Mouse (Mus musculus): Measurements from ENCODE around the gene Pcsk1n. TPM values are rescaled to one million over a fixed set of nuclear protein-coding genes. Genes with fewer than 3 reads are reported as not detected.
"Not testable (repeated sequence)": the region's sequence is repeated elsewhere in the genome, so short reads cannot be mapped to it uniquely, and the experiment has no call there.

The Pcsk1n gene
- polyA plus RNA-seq, 1 experiment from 2014 or later = 8.6 TPM

- Histone ChIP-seq H3K9me3 (replicated peaks; ENCODE audit: control insufficient read depth, low read length) (no peaks in the 10 kb centered on the region; the same call in 1 of the 2 replicates), H3K27ac (ENCODE audit: low read length) (no peak overlapping the region), H3K27me3 (ENCODE audit: control insufficient read depth, insufficient read depth, low read length) (no peaks in the 10 kb centered on the region), H3K4me3 (replicated peaks; ENCODE audit: low read length) (no peak overlapping the region), H3K36me3 (ENCODE audit: control insufficient read depth, insufficient read depth, low read length) (no peaks in the 10 kb centered on the region), H3K4me1 (ENCODE audit: control insufficient read depth, insufficient read depth, low read length) (no peaks in the 10 kb centered on the region), H3K9ac (ENCODE audit: low read length) (no peak overlapping the region), H3K4me2 (ENCODE audit: low read depth, low read length) (no peak overlapping the region)
- 94% methylated on average over 5 of the region's 5 CpGs for WGBS
- no peak for ATAC-seq (ENCODE audit: insufficient read depth, low FRiP score)
These were observed 15.2 kb upstream of the Pcsk1n start for GRCm38 (mm10) chrX:7904441-7904840.

DNA sequence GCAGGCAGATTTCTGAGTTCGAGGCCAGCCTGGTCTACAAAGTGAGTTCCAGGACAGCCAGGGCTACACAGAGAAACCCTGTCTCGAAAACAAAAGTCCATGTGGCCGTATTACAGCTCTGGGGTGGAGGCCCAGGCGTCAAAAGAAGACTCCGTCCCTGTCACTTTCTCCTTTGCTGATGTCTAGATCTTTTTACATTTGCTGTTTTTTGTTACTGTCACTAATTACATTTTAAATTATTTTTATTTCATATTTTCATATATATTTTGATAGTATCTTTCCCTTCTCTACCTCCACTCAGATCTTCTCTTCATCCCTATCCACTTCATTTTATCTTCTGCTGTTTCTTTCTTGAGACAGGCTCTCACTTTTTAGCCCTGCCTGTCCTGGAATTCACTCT lies 11.9 kb upstream of the Pcsk1n start, which contains the start of gene Gm10491:
Gene Gm10491 (minus strand): TSS at position 101 of the 400 bp plus-strand sequence.
- Histone ChIP-seq H3K36me3 (ENCODE audit: control insufficient read depth, insufficient read depth, low read length) (no peaks in the 10 kb centered on the region), H3K4me2 (ENCODE audit: low read depth, low read length) (no peak within 1 kb of the TSS), H3K9ac (ENCODE audit: low read length) (no peak within 1 kb of the TSS), H3K4me3 (replicated peaks; ENCODE audit: low read length) (no peak within 1 kb of the TSS), H3K9me3 (replicated peaks; ENCODE audit: control insufficient read depth, low read length) (no peaks in the 10 kb centered on the region; the same call in 1 of the 2 replicates), H3K27ac (ENCODE audit: low read length) (no peak within 1 kb of the TSS), H3K27me3 (ENCODE audit: control insufficient read depth, insufficient read depth, low read length) (no peaks in the 10 kb centered on the region), H3K4me1 (ENCODE audit: control insufficient read depth, insufficient read depth, low read length) (no peaks in the 10 kb centered on the region)
- ATAC-seq (ENCODE audit: insufficient read depth, low FRiP score) = no peak
- WGBS = 90% methylated on average over 5 of the region's 5 CpGs

DNA sequence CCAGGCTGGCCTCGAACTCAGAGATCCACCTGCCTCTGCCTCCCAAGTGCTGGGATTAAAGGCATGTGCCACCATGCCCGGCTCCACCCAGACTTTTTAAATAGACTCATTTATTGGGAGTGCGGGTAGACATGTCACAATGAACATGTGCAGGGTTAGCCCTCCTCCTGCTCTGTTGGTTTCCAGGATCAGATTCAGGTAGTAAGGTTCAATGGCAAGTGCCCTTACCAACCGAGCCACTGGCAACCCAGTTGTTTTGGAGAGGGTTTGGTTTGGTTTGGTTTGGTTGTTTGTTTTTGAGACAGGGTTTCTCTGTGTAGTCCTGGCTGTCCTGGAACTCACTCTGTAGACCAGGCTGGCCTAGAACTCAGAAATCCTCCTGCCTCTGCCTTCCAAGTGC lies 10.4 kb upstream of the Pcsk1n start, which contains the start of gene Gm10490:
Gene Gm10490 (plus strand): TSS at position 301 of the 400 bp plus-strand sequence.
- not testable (repeated sequence) for H3K9me3 ChIP-seq (replicated peaks; ENCODE audit: control insufficient read depth, low read length); H3K27ac ChIP-seq (ENCODE audit: low read length); H3K4me1 ChIP-seq (ENCODE audit: control insufficient read depth, insufficient read depth, low read length); H3K36me3 ChIP-seq (ENCODE audit: control insufficient read depth, insufficient read depth, low read length); H3K9ac ChIP-seq (ENCODE audit: low read length); H3K4me3 ChIP-seq (replicated peaks; ENCODE audit: low read length); H3K4me2 ChIP-seq (ENCODE audit: low read depth, low read length); H3K27me3 ChIP-seq (ENCODE audit: control insufficient read depth, insufficient read depth, low read length); ATAC-seq (ENCODE audit: insufficient read depth, low FRiP score)
- WGBS = 94% methylated on average over 4 of the region's 4 CpGs

DNA sequence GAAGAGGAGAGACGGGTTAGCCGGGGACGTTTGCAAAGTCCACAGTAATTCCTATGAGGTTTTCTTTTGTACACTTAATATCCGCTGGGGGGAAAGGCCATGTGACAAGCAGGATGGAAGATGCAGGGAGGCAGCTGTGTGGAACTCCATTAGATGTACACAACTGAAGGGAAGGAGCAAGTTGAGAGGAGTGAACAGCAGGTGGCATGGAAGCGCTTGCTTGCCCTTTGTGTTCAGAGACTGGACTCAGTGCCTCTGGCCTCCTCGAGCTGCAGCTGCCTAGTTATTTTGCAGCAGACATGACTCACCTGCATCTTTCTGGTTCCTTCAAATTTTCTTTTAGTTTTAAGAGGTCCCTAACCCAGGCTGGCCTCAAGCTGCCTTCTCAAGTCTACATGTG lies 9.1 kb upstream of the Pcsk1n start:
- no peak overlapping the region for H3K4me3 ChIP-seq (replicated peaks; ENCODE audit: low read length)
- no peaks in the 10 kb centered on the region for H3K36me3 ChIP-seq (ENCODE audit: control insufficient read depth, insufficient read depth, low read length)
- no peak overlapping the region for H3K27ac ChIP-seq (ENCODE audit: low read length)
- H3K9ac ChIP-seq (ENCODE audit: low read length) = no peak overlapping the region
- ATAC-seq (ENCODE audit: insufficient read depth, low FRiP score) = no peak
- H3K4me1 ChIP-seq (ENCODE audit: control insufficient read depth, insufficient read depth, low read length) = no peaks in the 10 kb centered on the region
- H3K27me3 ChIP-seq (ENCODE audit: control insufficient read depth, insufficient read depth, low read length) = no peaks in the 10 kb centered on the region
- WGBS = 46% methylated on average over 6 of the region's 6 CpGs
- H3K9me3 ChIP-seq (replicated peaks; ENCODE audit: control insufficient read depth, low read length) = no peaks in the 10 kb centered on the region; the same call in 1 of the 2 replicates
- H3K4me2 ChIP-seq (ENCODE audit: low read depth, low read length) = no peak overlapping the region

DNA sequence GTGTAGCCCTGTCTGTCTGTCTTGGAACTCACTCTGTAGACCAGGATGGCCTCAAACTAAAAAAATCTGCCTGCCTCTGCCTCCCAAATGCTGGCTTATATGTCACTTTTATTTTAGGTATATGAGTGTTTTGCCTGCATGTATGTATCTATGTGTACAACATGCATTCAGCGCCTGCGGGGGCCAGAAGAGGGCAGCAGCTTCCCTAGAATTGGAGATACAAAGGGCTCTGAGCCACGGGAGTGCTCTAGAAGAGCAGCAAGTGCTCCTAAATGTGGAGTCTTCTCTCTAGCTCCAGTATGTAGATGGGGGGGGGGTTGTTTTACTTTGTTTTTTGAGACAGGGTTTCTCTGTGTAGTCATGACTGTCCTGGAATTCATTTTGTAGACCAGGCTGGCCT lies 4.0 kb upstream of the Pcsk1n start:
- 17% methylated on average over 3 of the region's 3 CpGs for WGBS
- H3K9ac ChIP-seq (ENCODE audit: low read length); H3K4me3 ChIP-seq (replicated peaks; ENCODE audit: low read length); H3K9me3 ChIP-seq (replicated peaks; ENCODE audit: control insufficient read depth, low read length); H3K27me3 ChIP-seq (ENCODE audit: control insufficient read depth, insufficient read depth, low read length); H3K27ac ChIP-seq (ENCODE audit: low read length); H3K36me3 ChIP-seq (ENCODE audit: control insufficient read depth, insufficient read depth, low read length); H3K4me1 ChIP-seq (ENCODE audit: control insufficient read depth, insufficient read depth, low read length); ATAC-seq (ENCODE audit: insufficient read depth, low FRiP score); H3K4me2 ChIP-seq (ENCODE audit: low read depth, low read length): not testable (repeated sequence)

- H3K4me3 ChIP-seq (replicated peaks; ENCODE audit: low read length); ATAC-seq (ENCODE audit: insufficient read depth, low FRiP score); H3K4me2 ChIP-seq (ENCODE audit: low read depth, low read length); H3K9ac ChIP-seq (ENCODE audit: low read length); H3K36me3 ChIP-seq (ENCODE audit: control insufficient read depth, insufficient read depth, low read length); H3K27ac ChIP-seq (ENCODE audit: low read length); H3K9me3 ChIP-seq (replicated peaks; ENCODE audit: control insufficient read depth, low read length); H3K4me1 ChIP-seq (ENCODE audit: control insufficient read depth, insufficient read depth, low read length): not testable (repeated sequence)
- 71% methylated on average over 6 of the region's 6 CpGs for WGBS
- peaks cover 18% of the 10 kb centered on the region for H3K27me3 ChIP-seq (ENCODE audit: control insufficient read depth, insufficient read depth, low read length)
These were observed 1.7 kb upstream of the Pcsk1n start for GRCm38 (mm10) chrX:7917960-7918359.

DNA sequence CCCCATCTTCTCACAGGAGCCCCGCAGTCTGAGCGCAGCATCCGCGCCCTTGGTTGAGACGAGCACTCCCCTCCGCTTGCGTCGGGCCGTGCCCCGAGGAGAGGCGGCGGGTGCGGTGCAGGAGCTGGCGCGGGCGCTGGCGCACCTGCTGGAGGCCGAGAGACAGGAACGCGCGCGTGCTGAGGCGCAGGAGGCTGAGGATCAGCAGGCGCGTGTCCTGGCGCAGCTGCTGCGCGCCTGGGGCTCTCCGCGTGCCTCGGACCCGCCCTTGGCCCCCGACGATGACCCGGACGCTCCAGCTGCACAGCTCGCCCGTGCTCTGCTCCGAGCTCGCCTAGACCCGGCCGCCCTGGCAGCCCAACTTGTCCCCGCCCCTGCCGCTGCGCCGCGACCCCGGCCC lies 2.4 kb downstream of the Pcsk1n start:
- Histone ChIP-seq H3K4me2 (ENCODE audit: low read depth, low read length) (peak overlapping the region; percentile 45), H3K4me3 (replicated peaks; ENCODE audit: low read length) (peak overlapping the region; percentile 29), H3K36me3 (ENCODE audit: control insufficient read depth, insufficient read depth, low read length) (no peaks in the 10 kb centered on the region), H3K4me1 (ENCODE audit: control insufficient read depth, insufficient read depth, low read length) (no peaks in the 10 kb centered on the region), H3K9ac (ENCODE audit: low read length) (no peak overlapping the region), H3K9me3 (replicated peaks; ENCODE audit: control insufficient read depth, low read length) (no peaks in the 10 kb centered on the region), H3K27ac (ENCODE audit: low read length) (no peak overlapping the region), H3K27me3 (ENCODE audit: control insufficient read depth, insufficient read depth, low read length) (peaks cover 43% of the 10 kb centered on the region)
- 10% methylated on average over 47 of the region's 48 CpGs for WGBS
- ATAC-seq (ENCODE audit: insufficient read depth, low FRiP score) = no peak

GRCm38 (mm10) chrX:7926266-7926665 lies 6.6 kb downstream of the Pcsk1n start:
- no peaks in the 10 kb centered on the region for H3K36me3 ChIP-seq (ENCODE audit: control insufficient read depth, insufficient read depth, low read length)
- WGBS = 70% methylated on average over 6 of the region's 6 CpGs

DNA sequence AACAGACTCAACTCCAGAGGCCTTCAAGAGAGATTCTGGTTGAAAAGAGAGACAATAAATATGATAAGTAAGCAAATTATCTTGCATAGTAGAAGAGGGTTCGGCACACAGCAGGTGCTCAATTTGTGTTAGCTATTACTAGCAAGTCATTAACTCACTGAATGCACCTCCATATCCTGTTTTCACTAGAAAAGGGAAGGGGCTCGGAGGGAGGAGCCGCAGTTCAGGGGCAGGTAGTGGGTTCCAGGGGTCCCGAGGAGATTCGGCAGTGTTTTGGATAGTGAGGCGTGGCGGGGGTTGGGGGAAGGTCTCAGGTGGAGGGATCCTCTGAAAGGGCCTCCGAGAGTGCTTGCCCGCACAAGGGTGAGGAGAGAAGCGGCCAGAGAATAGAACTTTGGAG lies 7.5 kb downstream of the Pcsk1n start:
- no peaks in the 10 kb centered on the region for H3K36me3 ChIP-seq (ENCODE audit: control insufficient read depth, insufficient read depth, low read length)
- H3K9ac ChIP-seq (ENCODE audit: low read length) = no peak overlapping the region
- H3K27ac ChIP-seq (ENCODE audit: low read length) = no peak overlapping the region
- no peak overlapping the region for H3K4me2 ChIP-seq (ENCODE audit: low read depth, low read length)
- H3K27me3 ChIP-seq (ENCODE audit: control insufficient read depth, insufficient read depth, low read length) = peaks cover 37% of the 10 kb centered on the region
- no peaks in the 10 kb centered on the region for H3K4me1 ChIP-seq (ENCODE audit: control insufficient read depth, insufficient read depth, low read length)
- no peaks in the 10 kb centered on the region; the same call in 1 of the 2 replicates for H3K9me3 ChIP-seq (replicated peaks; ENCODE audit: control insufficient read depth, low read length)
- ATAC-seq (ENCODE audit: insufficient read depth, low FRiP score) = no peak
- H3K4me3 ChIP-seq (replicated peaks; ENCODE audit: low read length) = no peak overlapping the region
- WGBS = 25% methylated on average over 10 of the region's 10 CpGs

More at GRCm38 (mm10) chrX:7926266-7926665, 6.6 kb downstream of the Pcsk1n start:
- Histone ChIP-seq H3K4me2 (ENCODE audit: low read depth, low read length) (no peak overlapping the region), H3K27ac (ENCODE audit: low read length) (no peak overlapping the region), H3K4me1 (ENCODE audit: control insufficient read depth, insufficient read depth, low read length) (no peaks in the 10 kb centered on the region), H3K9me3 (replicated peaks; ENCODE audit: control insufficient read depth, low read length) (no peaks in the 10 kb centered on the region; the same call in 1 of the 2 replicates), H3K9ac (ENCODE audit: low read length) (no peak overlapping the region), H3K27me3 (ENCODE audit: control insufficient read depth, insufficient read depth, low read length) (peaks cover 42% of the 10 kb centered on the region), H3K4me3 (replicated peaks; ENCODE audit: low read length) (no peak overlapping the region)
- ATAC-seq (ENCODE audit: insufficient read depth, low FRiP score) = no peak
